Mouse (Mus musculus): ENCODE data around the gene Iqch. TPM values are rescaled to one million over a fixed set of nuclear protein-coding genes. Genes with fewer than 3 reads are reported as not detected.
A peak's percentile ranks its signal among the peaks of the same experiment; 100 is the strongest.

Gene Iqch
- polyA plus RNA-seq, 1 experiment from 2014 or later, result not detected

GRCm38 (mm10) chr9:63420396-63420795, 181.9 kb downstream of the Iqch start:
- H3K27ac ChIP-seq (replicated peaks), result no peak overlapping the region

GRCm38 (mm10) chr9:63400176-63400575, 202.1 kb downstream of the Iqch start:
- Histone ChIP-seq H3K9me3 (replicated peaks) (no peaks in the 10 kb centered on the region), H3K4me2 (no peak overlapping the region), H3K36me3 (replicated peaks) (no peaks in the 10 kb centered on the region), H3K9ac (no peak overlapping the region), H3K27me3 (no peaks in the 10 kb centered on the region), H3K27ac (replicated peaks) (no peak overlapping the region), H3K4me1 (replicated peaks) (peaks cover 29% of the 10 kb centered on the region), H3K4me3 (replicated peaks) (no peak overlapping the region)
- WGBS (ENCODE audit: insufficient replicate concordance), result 70% methylated on average over 1 of the region's 1 CpGs
- ATAC-seq (ENCODE audit: insufficient read depth), result no peak

More at GRCm38 (mm10) chr9:63420396-63420795, 181.9 kb downstream of the Iqch start:
- H3K4me3 ChIP-seq (replicated peaks), result no peak overlapping the region
- no peaks in the 10 kb centered on the region for H3K36me3 ChIP-seq (replicated peaks)
- WGBS (ENCODE audit: insufficient replicate concordance), result 52% methylated on average over 6 of the region's 6 CpGs
- ATAC-seq (ENCODE audit: insufficient read depth), result no peak
- no peak overlapping the region for H3K9ac ChIP-seq
- H3K4me2 ChIP-seq, result no peak overlapping the region
- H3K9me3 ChIP-seq (replicated peaks), result no peaks in the 10 kb centered on the region
- no peaks in the 10 kb centered on the region for H3K4me1 ChIP-seq (replicated peaks)
- no peaks in the 10 kb centered on the region for H3K27me3 ChIP-seq

GRCm38 (mm10) chr9:63399463-63399815, 202.9 kb downstream of the Iqch start:
- peak overlapping the region; percentile 85 for H3K9ac ChIP-seq
- no peaks in the 10 kb centered on the region for H3K36me3 ChIP-seq (replicated peaks)
- ATAC-seq (ENCODE audit: insufficient read depth), result peak; percentile 26
- peaks cover 29% of the 10 kb centered on the region for H3K4me1 ChIP-seq (replicated peaks)
- H3K9me3 ChIP-seq (replicated peaks), result no peaks in the 10 kb centered on the region
- no peaks in the 10 kb centered on the region for H3K27me3 ChIP-seq
- whole genome bisulfite sequencing (ENCODE audit: insufficient replicate concordance), result 4% methylated on average over 8 of the region's 8 CpGs
- H3K4me2 ChIP-seq, result peak overlapping the region; percentile 99
- peak overlapping the region; percentile 88 for H3K4me3 ChIP-seq (replicated peaks)
- peak overlapping the region; percentile 89 for H3K27ac ChIP-seq (replicated peaks)

- no peaks in the 10 kb centered on the region for H3K36me3 ChIP-seq (replicated peaks)
- H3K9ac ChIP-seq, result peak within 1 kb of the TSS; percentile 85
- peaks cover 29% of the 10 kb centered on the region for H3K4me1 ChIP-seq (replicated peaks)
- peak within 1 kb of the TSS; percentile 89 for H3K27ac ChIP-seq (replicated peaks)
- H3K4me2 ChIP-seq, result peak within 1 kb of the TSS; percentile 99
- no peaks in the 10 kb centered on the region for H3K9me3 ChIP-seq (replicated peaks)
- ATAC-seq (ENCODE audit: insufficient read depth), result peak; percentile 99
- H3K27me3 ChIP-seq, result no peaks in the 10 kb centered on the region
- peak within 1 kb of the TSS; percentile 88 for H3K4me3 ChIP-seq (replicated peaks)
- WGBS (ENCODE audit: insufficient replicate concordance), result under 1% methylated on average over 74 of the region's 74 CpGs
These were observed 203.5 kb downstream of the Iqch start, which contains the start of gene 2300009A05Rik for GRCm38 (mm10) chr9:63398611-63399462. 2300009A05Rik (minus strand) TSS chr9:63399246.

- 64% methylated on average over 7 of the region's 7 CpGs for WGBS (ENCODE audit: insufficient replicate concordance)
- H3K27ac ChIP-seq (replicated peaks), result no peak overlapping the region
- H3K27me3 ChIP-seq, result no peaks in the 10 kb centered on the region
- no peaks in the 10 kb centered on the region for H3K9me3 ChIP-seq (replicated peaks)
- ATAC-seq (ENCODE audit: insufficient read depth), result no peak
- peaks cover 29% of the 10 kb centered on the region for H3K4me1 ChIP-seq (replicated peaks)
- no peaks in the 10 kb centered on the region for H3K36me3 ChIP-seq (replicated peaks)
- no peak overlapping the region for H3K4me2 ChIP-seq
- no peak overlapping the region for H3K9ac ChIP-seq
- H3K4me3 ChIP-seq (replicated peaks), result no peak overlapping the region
These were observed 206.7 kb downstream of the Iqch start for GRCm38 (mm10) chr9:63395612-63396011.

GRCm38 (mm10) chr9:63391307-63391706, 211.0 kb downstream of the Iqch start:
- Histone ChIP-seq H3K27me3 (no peaks in the 10 kb centered on the region), H3K9me3 (replicated peaks) (no peaks in the 10 kb centered on the region), H3K36me3 (replicated peaks) (no peaks in the 10 kb centered on the region), H3K27ac (replicated peaks) (no peak overlapping the region), H3K4me1 (replicated peaks) (peaks cover 6% of the 10 kb centered on the region), H3K4me3 (replicated peaks) (no peak overlapping the region), H3K4me2 (no peak overlapping the region), H3K9ac (no peak overlapping the region)
- WGBS (ENCODE audit: insufficient replicate concordance), result 61% methylated on average over 2 of the region's 2 CpGs
- no peak for ATAC-seq (ENCODE audit: insufficient read depth)

GRCm38 (mm10) chr9:63382761-63383160, 219.5 kb downstream of the Iqch start:
- no peak overlapping the region for H3K4me3 ChIP-seq (replicated peaks)
- WGBS (ENCODE audit: insufficient replicate concordance), result 50% methylated on average over 4 of the region's 4 CpGs
- no peaks in the 10 kb centered on the region for H3K27me3 ChIP-seq
- no peak overlapping the region for H3K9ac ChIP-seq
- H3K9me3 ChIP-seq (replicated peaks), result no peaks in the 10 kb centered on the region
- 0 out of 2 replicates have a peak, but pooled peaks cover 12% of the 10 kb centered on the region for H3K4me1 ChIP-seq (replicated peaks)
- no peak overlapping the region for H3K4me2 ChIP-seq
- no peak overlapping the region for H3K27ac ChIP-seq (replicated peaks)
- H3K36me3 ChIP-seq (replicated peaks), result no peaks in the 10 kb centered on the region
- ATAC-seq (ENCODE audit: insufficient read depth), result no peak

GRCm38 (mm10) chr9:63380326-63380725, 222.0 kb downstream of the Iqch start:
- no peak for ATAC-seq (ENCODE audit: insufficient read depth)
- Histone ChIP-seq H3K36me3 (replicated peaks) (no peaks in the 10 kb centered on the region), H3K9me3 (replicated peaks) (no peaks in the 10 kb centered on the region), H3K27me3 (no peaks in the 10 kb centered on the region), H3K9ac (no peak overlapping the region), H3K27ac (replicated peaks) (no peak overlapping the region), H3K4me2 (no peak overlapping the region), H3K4me1 (replicated peaks) (peaks cover 33% of the 10 kb centered on the region), H3K4me3 (replicated peaks) (no peak overlapping the region)
- WGBS (ENCODE audit: insufficient replicate concordance), result 80% methylated on average over 3 of the region's 3 CpGs

- no peaks in the 10 kb centered on the region for H3K9me3 ChIP-seq (replicated peaks)
- no peaks in the 10 kb centered on the region for H3K27me3 ChIP-seq
- H3K4me2 ChIP-seq, result peak overlapping the region; percentile 82
- peak overlapping the region; percentile 87 for H3K27ac ChIP-seq (replicated peaks)
- H3K4me3 ChIP-seq (replicated peaks), result peak overlapping the region; percentile 88
- peaks cover 42% of the 10 kb centered on the region for H3K4me1 ChIP-seq (replicated peaks)
- no peak for ATAC-seq (ENCODE audit: insufficient read depth)
- WGBS (ENCODE audit: insufficient replicate concordance), result 15% methylated on average over 8 of the region's 8 CpGs
- 0 out of 2 replicates have a peak, but pooled peaks cover 12% of the 10 kb centered on the region for H3K36me3 ChIP-seq (replicated peaks)
- peak overlapping the region; percentile 81 for H3K9ac ChIP-seq
These were observed 224.1 kb downstream of the Iqch start for GRCm38 (mm10) chr9:63378174-63378573.

- no peaks in the 10 kb centered on the region for H3K9me3 ChIP-seq (replicated peaks)
- H3K27me3 ChIP-seq, result no peaks in the 10 kb centered on the region
- peak within 1 kb of the TSS; percentile 88 for H3K4me3 ChIP-seq (replicated peaks)
- peak within 1 kb of the TSS; percentile 81 for H3K9ac ChIP-seq
- under 1% methylated on average over 58 of the region's 58 CpGs for WGBS (ENCODE audit: insufficient replicate concordance)
- H3K4me2 ChIP-seq, result peak within 1 kb of the TSS; percentile 82
- peak within 1 kb of the TSS; percentile 87 for H3K27ac ChIP-seq (replicated peaks)
- 0 out of 2 replicates have a peak, but pooled peaks cover 12% of the 10 kb centered on the region for H3K36me3 ChIP-seq (replicated peaks)
- peak; percentile 93 for ATAC-seq (ENCODE audit: insufficient read depth)
- H3K4me1 ChIP-seq (replicated peaks), result peaks cover 42% of the 10 kb centered on the region
These were observed 224.8 kb downstream of the Iqch start, which contains the start of gene Map2k5 for GRCm38 (mm10) chr9:63377270-63378142. Map2k5 (minus strand) TSS chr9:63377902.

- no peak overlapping the region for H3K27ac ChIP-seq (replicated peaks)
- ATAC-seq (ENCODE audit: insufficient read depth), result no peak
- 22% methylated on average over 2 of the region's 2 CpGs for WGBS (ENCODE audit: insufficient replicate concordance)
- H3K4me1 ChIP-seq (replicated peaks), result peaks cover 39% of the 10 kb centered on the region
- H3K36me3 ChIP-seq (replicated peaks), result 0 out of 2 replicates have a peak, but pooled peaks cover 26% of the 10 kb centered on the region
- no peaks in the 10 kb centered on the region for H3K27me3 ChIP-seq
- no peak overlapping the region for H3K4me3 ChIP-seq (replicated peaks)
- no peak overlapping the region for H3K9ac ChIP-seq
- no peaks in the 10 kb centered on the region for H3K9me3 ChIP-seq (replicated peaks)
- H3K4me2 ChIP-seq, result no peak overlapping the region
These were observed 229.0 kb downstream of the Iqch start for GRCm38 (mm10) chr9:63373315-63373714.

All from liver, embryonic 15.5 days (tissue).